Mouse (Mus musculus) kidney, adult 18-20 months (tissue): ENCODE measurements around the gene Mfap1a.
A peak's percentile ranks its signal among the peaks of the same experiment; 100 is the strongest.
"Not testable (repeated sequence)": the region's sequence is repeated elsewhere in the genome, so short reads cannot be mapped to it uniquely, and the experiment has no call there.

Experiments
- DNase-seq: peaks from one replicate; pipeline ENCODE4 v3.0.0; 2021

Gene Mfap1a

DNA sequence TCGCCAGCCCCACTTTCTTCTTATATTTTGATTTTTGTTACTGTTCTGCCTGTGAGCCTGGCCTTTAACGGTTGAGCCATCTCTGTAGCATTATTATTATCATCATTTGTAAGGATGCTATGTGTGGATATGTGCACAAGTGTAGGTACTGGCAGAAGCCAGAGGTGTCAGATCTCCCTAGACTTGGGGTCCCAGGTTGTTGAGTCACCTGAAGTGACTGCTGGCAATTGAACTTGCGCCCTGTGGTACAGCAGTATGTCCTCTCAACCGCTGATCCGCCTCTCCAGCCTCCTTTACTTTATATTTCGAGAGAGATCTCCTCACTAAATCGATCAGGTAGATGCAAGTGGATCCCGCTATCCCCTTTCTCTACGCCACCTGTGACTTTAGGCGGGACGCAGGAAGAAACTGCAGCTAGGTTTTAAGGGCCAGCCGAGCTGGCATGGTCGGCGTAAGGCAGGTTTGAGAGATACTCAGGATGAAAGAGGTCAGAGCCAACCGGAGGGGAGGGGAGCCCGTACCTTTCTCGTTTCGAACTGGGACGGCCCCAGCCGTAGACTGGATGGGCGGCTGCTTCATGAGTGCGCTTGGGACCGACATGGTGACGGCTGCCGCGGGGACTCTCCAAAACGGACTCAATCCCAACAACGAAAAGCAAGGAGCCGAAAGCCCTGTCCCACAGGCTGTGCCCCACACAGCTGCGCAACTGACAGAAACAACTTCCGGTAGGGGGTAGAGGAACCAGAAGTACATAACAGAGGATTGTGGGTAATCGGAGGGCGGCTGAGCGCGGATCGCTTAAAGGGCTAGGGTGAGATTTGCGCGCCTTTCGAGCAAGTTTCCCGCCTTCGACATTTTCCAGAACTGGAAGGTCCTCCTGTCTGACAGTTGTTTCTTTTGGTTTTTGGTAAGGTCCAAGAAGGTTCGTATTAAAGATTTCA is at the start of gene Mfap1a, which contains the start of gene Wdr76:
TSS of gene Mfap1a (minus strand) at position 724 of the 941 bp plus-strand sequence.
TSS of gene Wdr76 (plus strand) at position 782 of the 941 bp plus-strand sequence.
- DNase-seq = peak; percentile 87

GRCm38 (mm10) chr2:121551271-121551670 is 44.8 kb upstream of the Mfap1a start:
- peak; percentile 3 for DNase-seq

DNA sequence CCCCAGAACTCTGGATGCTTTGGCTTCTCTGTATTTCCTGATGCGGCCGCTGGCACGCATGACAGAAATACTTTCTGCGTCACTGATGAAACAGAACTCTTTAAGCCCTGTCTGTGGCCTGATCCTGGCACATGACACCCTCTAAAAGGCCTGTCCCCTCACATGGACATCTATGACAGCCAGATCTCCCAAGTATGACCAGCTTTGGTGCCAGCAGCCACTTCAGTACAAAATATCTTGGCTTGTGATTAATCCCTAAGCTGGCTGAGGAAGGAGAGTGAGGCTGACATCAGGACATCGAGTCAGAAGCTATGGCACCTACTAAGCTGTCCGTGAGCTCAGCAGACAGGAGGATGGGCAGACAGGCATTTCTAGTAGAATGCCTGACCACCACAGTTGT is 43.2 kb upstream of the Mfap1a start:
- DNase-seq = no peak

GRCm38 (mm10) chr2:121544829-121545228 is 38.4 kb upstream of the Mfap1a start:
- DNase-seq = no peak

GRCm38 (mm10) chr2:121525056-121525455 is 18.6 kb upstream of the Mfap1a start:
- no peak for DNase-seq

DNA sequence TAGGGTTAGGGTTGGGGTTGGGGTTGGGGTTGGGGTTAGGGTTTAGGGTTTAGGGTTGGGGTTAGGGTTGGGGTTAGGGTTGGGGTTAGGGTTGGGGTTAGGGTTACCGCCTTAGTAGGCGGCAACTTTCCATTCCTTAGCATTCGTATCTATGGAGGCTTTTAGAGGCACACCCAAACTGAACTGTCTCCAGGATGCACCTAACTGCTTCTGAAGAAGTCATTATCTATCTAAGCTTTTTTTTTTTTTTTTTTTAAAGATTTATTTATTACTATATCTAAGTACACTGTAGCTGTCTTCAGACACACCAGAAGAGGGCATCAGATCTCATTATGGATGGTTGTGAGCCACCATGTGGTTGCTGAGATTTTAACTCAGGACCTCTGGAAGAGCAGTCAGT is 16.4 kb upstream of the Mfap1a start:
- not testable (repeated sequence) for DNase-seq

- DNase-seq = no peak
Measured at GRCm38 (mm10) chr2:121522006-121522405, 15.5 kb upstream of the Mfap1a start.

DNA sequence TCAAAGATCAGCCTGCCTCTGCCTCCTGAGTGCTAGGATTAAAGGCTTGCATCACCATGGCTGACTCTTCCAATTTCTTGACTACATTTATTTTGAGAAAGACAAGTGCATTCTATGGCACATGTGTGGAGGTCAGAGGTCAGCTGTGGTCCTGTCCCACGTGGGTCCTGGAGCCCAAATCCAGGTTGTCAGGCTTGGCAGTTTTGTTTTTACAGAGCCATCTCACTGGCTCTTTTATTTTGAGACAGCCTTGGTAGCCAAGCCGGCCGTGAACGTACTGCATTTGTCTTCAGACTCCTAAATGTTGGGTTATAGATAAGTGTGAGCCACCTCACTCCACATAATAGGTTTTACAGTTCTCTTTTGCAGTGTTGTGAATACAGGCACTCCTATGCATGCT is 12.2 kb upstream of the Mfap1a start:
- not testable (repeated sequence) for DNase-seq

DNA sequence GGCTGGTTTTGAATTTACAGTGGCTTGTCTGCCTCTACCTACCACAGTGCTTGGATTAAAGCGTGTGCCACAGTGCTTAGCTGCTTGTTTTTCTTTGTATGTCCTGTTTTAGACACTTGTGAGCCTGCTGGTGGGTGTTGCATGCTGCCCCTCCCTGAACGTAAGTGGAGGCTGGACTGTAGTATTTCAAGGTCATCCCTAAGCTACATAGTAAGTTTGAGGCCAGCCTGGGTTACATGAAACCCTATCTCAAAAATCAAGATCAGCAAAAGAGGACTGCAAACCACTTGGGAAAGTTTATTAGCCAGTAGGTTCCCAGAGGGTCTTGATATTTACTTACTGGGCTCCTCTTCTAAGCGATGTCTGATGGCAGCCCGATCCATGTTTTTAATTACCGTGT is 11.6 kb upstream of the Mfap1a start:
- DNase-seq = no peak

DNA sequence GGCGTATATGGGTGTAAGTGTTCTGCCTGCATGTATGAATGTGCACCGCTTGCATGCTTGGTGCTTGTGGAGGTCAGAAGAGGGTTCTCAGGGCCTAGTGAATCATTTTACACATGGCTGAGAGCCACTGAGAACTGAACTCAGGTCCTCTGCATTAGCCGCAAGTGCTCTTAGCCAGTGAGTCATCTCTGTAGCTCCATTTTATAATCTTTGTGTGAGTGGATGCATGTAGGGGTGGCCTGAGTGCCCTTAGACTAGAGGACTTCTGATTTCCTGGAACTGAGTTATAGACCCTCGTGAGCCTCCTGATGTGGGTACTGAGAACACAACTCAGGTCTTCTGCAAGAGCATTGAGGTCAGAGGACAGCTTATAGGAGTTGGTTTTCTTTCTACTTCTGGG is 7.7 kb upstream of the Mfap1a start:
- DNase-seq = no peak

- not testable (repeated sequence) for DNase-seq
Measured at GRCm38 (mm10) chr2:121512991-121513765, 6.7 kb upstream of the Mfap1a start.

DNA sequence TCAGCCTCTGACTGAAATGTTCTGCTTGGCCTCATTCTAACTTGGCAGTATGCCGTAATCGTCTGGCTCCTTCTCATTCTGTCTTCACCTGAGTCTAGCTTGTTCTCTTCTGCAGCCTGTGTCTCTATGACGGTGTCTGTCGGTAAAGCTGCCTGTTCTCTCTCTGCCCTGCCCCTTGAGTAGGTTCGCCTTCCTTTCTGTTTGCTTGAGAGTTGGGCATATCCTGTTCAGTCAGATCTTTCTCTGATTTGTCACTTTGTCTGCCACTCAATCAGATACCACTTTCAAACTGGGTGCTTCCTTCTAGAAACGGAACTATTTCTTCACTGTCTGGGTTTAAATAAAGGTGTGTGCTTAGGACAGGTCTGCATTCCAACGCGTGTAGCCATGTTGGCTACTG is 4.9 kb upstream of the Mfap1a start:
- no peak for DNase-seq

- DNase-seq = peak; percentile 83
Measured at GRCm38 (mm10) chr2:121509584-121509983, 3.1 kb upstream of the Mfap1a start.

GRCm38 (mm10) chr2:121507951-121508330 is 1.5 kb upstream of the Mfap1a start:
- DNase-seq = no peak

DNA sequence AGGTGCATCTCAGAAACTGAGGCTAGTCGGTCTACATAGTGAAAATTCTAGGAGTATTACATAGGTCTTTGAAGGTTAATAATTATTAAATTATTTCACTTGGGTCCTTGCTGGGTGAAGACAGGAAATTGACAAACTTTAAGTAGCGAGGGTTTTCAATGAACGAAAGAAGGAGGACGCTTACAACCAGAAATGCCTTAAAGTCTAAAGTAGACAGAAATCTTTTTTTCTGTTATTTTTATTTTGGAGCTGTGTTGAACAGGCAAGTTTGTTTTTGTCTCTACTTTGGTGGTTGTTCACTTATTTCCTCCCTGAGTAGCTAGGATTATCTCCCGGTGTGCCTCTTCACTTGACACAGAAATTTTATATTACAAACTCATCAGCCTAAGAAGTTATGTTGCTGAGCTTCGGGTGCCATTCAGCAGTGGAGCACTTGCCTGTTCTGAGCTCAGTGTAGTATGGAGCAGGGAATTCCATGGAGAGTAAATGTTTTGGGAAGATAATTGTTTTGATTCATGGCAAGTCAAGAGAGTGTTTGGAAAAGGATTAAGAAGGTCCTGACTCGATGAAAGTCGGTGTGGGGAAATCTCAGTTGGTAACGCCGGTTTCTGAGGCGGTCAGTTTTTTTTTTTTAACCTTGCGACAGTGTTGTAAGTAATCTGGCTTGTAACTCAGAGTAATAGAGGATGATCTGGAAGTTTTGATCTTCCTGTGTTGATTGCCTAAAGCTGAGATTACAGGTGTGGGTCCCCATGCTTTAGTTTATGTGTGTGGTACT is 897 bp upstream of the Mfap1a start:
- no peak for DNase-seq

DNA sequence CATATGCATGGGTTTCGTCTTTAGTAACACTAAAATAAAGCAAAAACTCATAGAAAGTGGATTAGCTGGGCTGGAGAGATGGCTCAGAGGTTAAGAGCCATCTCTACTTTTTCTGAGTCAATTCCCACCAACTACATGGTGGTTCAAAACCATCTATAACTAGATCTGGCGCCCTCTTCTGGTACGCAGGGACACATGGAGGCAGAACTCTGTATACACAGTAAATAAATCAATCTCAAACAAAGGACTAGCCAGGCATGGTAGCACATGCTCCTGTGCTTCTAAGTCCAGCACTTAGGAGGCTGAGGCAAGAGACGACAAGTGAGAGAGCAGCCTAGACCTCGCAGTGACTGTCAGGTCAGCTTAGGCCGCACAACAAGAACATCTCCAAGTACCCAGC is 4.9 kb downstream of the Mfap1a start:
- DNase-seq = not testable (repeated sequence)

GRCm38 (mm10) chr2:121484403-121484802 is 22.1 kb downstream of the Mfap1a start:
- DNase-seq = not testable (repeated sequence)

DNA sequence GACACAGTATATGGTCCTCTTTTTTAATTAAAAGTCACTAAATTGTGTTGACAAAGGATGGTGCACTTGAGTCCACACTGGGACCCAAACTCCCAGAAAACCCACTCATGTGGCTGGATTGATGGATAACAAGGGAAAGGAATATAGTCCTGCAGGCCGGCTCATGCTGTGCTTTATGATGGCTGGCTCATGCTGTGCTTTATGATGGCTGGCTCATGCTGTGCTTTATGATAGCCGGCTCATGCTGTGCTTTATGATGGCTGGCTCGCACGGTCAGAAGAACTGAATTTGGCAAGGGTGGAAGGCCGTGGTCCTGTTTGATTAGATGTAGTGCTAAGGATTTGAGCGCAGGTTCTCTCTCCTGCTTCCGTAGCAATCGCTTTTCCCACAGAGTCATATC is 22.9 kb downstream of the Mfap1a start:
- no peak for DNase-seq

DNA sequence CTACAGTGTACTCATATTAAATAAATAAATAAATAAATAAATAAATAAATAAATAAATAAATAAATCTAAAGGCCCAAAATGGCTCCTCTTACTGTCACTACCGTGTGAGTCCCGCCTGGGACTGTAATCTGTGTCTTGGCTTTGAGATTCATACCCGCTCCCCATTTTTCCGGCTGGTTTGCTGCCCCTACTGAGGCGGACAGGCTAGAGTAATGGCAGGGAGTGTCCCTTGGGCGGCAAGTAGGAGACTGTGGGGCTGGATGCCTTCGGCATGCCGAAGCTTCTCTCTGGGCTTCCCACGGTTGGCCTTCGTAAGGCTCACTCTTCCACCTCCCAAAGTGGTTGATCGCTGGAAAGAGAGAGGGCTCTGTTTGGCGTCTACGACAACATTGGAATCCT is 25.5 kb downstream of the Mfap1a start:
- DNase-seq = not testable (repeated sequence)

GRCm38 (mm10) chr2:121480498-121480897 is 26.0 kb downstream of the Mfap1a start:
- peak; percentile 15 for DNase-seq

DNA sequence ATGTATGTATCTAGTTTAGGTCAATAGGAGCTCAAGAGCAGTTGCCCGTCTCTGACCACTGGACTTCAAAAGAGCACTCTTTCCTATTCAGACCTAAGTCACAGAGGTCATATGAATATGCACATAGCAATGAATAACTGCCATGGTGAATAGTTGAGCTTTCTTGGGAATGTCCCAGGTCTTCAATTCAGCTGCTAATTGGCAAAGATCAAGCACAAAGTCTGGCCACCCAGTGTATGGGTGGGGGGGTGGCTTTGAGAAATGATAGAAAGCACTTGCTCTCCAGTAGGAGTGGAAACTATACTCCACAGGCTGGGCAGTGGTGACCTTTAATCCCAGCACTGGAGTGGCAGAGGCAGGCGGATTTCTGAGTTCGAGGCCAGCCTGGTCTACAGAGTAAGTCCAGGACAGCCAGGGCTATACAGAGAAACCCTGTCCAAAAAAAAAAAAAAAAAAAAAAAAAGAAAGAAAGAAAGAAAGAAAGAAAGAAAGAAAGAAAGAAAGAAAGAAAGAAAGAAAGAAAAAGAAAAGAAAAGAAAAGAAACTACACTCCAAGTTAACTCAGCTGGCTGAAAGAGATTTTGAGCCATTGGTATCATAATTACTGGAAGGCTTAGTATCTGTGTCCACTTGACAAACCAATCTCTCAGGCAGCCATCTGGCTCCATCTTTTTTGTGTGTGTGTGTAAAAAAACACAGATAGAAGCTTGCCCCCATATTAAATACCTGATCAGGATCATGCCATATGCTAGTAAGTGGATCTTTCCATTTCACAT is 28.8 kb downstream of the Mfap1a start:
- DNase-seq = no peak

DNA sequence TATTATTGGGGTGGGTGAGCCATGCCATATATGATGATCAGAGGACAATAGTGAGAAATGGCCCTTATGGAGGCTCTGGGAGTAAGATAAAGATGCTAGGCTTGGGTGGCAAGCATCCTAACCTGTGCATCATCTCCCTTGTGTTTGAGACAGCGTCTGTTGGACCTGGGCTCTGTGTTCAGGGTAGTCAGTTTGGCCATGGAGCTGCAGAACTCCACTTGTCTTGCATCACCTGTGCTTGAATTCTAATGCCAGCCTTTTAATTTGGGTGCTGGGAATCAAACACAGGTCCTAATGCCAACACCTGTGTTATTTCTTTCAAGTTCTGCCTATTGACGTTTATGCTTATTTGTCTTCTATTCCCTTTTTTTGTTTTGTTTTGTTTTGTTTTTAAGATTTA is 31.2 kb downstream of the Mfap1a start:
- not testable (repeated sequence) for DNase-seq
